ENCODE assay signal across 8 mouse cellular contexts in the genomic region with DNA sequence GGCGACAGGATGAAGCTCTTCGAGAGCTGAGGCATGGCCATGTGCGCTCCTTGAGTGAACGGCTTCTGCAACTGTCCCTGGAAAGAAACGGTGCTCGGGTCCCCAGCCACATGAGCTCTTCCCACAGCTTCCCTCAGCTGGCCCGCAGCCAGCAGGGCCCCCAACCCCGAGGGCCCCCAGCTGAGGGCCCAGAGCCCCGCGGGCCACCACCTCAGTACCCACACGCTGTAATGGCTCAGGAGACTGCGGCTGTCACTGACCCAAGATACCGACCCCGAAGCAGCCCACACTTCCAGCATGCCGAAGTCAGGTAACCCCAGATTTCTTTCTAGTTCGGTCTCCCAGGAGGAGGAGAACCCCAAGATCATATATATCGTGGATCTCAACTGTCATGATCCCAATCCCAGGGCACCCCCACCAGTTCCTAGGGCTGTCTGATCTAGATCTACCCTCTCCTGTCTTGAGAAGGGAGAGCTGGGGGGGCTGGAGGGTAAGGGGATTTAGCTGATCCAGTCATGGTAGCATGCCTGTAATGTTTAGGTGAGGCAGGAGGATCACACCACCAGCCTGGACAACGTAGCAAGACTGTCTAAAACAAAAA. TPM values are rescaled to one million over a fixed set of nuclear protein-coding genes. Genes with fewer than 3 reads are reported as not detected.
DNase-seq lines count a peak whose midpoint lies in the region; ATAC-seq lines count a peak whose summit lies in the region.

No protein-coding gene starts in this region.

- peak overlapping the region; percentile 63 for H3K4me3 ChIP-seq in liver, embryonic 13.5 days (replicated peaks)

- 66% methylated on average over 18 of the region's 18 CpGs for WGBS in liver, embryonic 13.5 days (ENCODE audit: insufficient replicate concordance)

- no peaks in the 10 kb centered on the region for H3K9me3 ChIP-seq in liver, embryonic 13.5 days (replicated peaks)

- H3K9ac ChIP-seq in liver, embryonic 13.5 days = peak overlapping the region; percentile 36

- H3K4me1 ChIP-seq in liver, embryonic 13.5 days (replicated peaks) = peaks cover 34% of the 10 kb centered on the region

- peak overlapping the region; percentile 67 for H3K4me2 ChIP-seq in liver, embryonic 13.5 days

- H3K27ac ChIP-seq in liver, embryonic 13.5 days = peak overlapping the region; percentile 20; the same call in 1 of the 2 replicates

- peaks cover 32% of the 10 kb centered on the region for H3K36me3 ChIP-seq in liver, embryonic 13.5 days

- ATAC-seq in liver, embryonic 13.5 days (ENCODE audit: low read depth) = no peak
- ATAC-seq in CD4-positive, CD25-positive, alpha-beta regulatory T cell, adult 4 months = no peak

- DNase-seq in adrenal gland, adult 2 months = peak; percentile 22
- no peak for DNase-seq in adrenal gland, postnatal 14 days
- peak; percentile 20 for DNase-seq in urinary bladder, adult 2 months (ENCODE audit: low spot score)
- no peak for DNase-seq in urinary bladder, postnatal 14 days (ENCODE audit: low spot score)
- no peak for DNase-seq in liver, embryonic 13.5 days
- DNase-seq in thymus, postnatal 0 days (ENCODE audit: low spot score) = no peak
- DNase-seq in adrenal gland, postnatal 10 days = no peak

- peaks cover 55% of the 10 kb centered on the region for H3K27me3 ChIP-seq in liver, embryonic 13.5 days

RNA-seq across cellular contexts. Expression of gene Amotl2, which starts 4.2 kb away (rescaled TPM):
- 100 to 1,000 TPM; 154 to 186 TPM for total RNA-seq in adrenal gland, adult 2 months (2021)
- 116 and 153 TPM in 2 replicates for polyA plus RNA-seq in adrenal gland, adult 2 months (2012; rRNA removed)
- total RNA-seq in adrenal gland, postnatal 14 days (2021) = 160 and 219 TPM in 2 replicates
- polyA plus RNA-seq in urinary bladder, adult 2 months (2012; rRNA removed) = 51.0 and 52.2 TPM in 2 replicates
- 4.2 and 4.5 TPM in 2 replicates for polyA plus RNA-seq in liver, embryonic 13.5 days (2015; fragmentation: Nextera tagmentation; extraction: Ambion mirVana)
- not detected for polyA plus RNA-seq in CD4-positive, CD25-positive, alpha-beta regulatory T cell, adult 4 months (2017; shearing (Covaris generic))
- polyA plus RNA-seq in thymus, postnatal 0 days (2015; fragmentation: Nextera tagmentation; extraction: Ambion mirVana) = 4.9 and 6.4 TPM in 2 replicates
- 100 to 1,000 TPM; 101 to 154 TPM for total RNA-seq in adrenal gland, postnatal 10 days (2021)

Comparison
In these comparisons a context has a peak if more than half of its experiments do, and no peak if none do; other contexts are left out.
1. DNase-seq: peak in adrenal gland, adult 2 months (single experiment) and urinary bladder, adult 2 months (single experiment); none in adrenal gland, postnatal 14 days (single experiment), urinary bladder, postnatal 14 days (single experiment), liver, embryonic 13.5 days (single experiment), thymus, postnatal 0 days (single experiment) and adrenal gland, postnatal 10 days (single experiment).